Mouse (Mus musculus) hindbrain, embryonic 11.5 days (tissue): Measurements from ENCODE around the gene Usp37. TPM values are rescaled to one million over a fixed set of nuclear protein-coding genes. Genes with fewer than 3 reads are reported as not detected.

Source experiments
- ATAC-seq: fragments of 200-750 bp; cut with Nextera tagmentation; 2 replicates; pipeline ENCODE4 v1.8.0; 2017; ENCODE audit warnings: mild to moderate bottlenecking, moderate TSS enrichment, moderate library complexity; ENCODE audit not compliant: low FRiP score
- DNase-seq: peaks from one replicate; pipeline ENCODE4 v3.0.0-alpha.2; 2015; ENCODE audit warnings: low spot score
- H3K27ac ChIP-seq: fragments of 300-500 bp; sonication (generic); 2 replicates; pipeline ENCODE4 v1.5.1; 2014; ENCODE audit warnings: mild to moderate bottlenecking, low read depth, low read length
- H3K27me3 ChIP-seq: fragments of 300-500 bp; sonication (generic); 2 replicates; pipeline ENCODE4 v1.6.1; 2014; ENCODE audit warnings: mild to moderate bottlenecking, low read length, moderate library complexity, mixed read lengths; ENCODE audit not compliant: control insufficient read depth, insufficient read depth
- H3K36me3 ChIP-seq: fragments of 300-500 bp; sonication (generic); 2 replicates; pipeline ENCODE4 v1.6.1; 2014; ENCODE audit warnings: mild to moderate bottlenecking, low read length, moderate library complexity, mixed read lengths; ENCODE audit not compliant: control insufficient read depth, insufficient read depth
- H3K4me1 ChIP-seq: fragments of 300-500 bp; sonication (generic); replicated peaks from 2 replicates; pipeline ENCODE4 v1.6.1; 2014; ENCODE audit warnings: low read length, mixed read lengths; ENCODE audit not compliant: control insufficient read depth, insufficient read depth
- H3K4me2 ChIP-seq: fragments of 300-500 bp; sonication (generic); replicated peaks from 2 replicates; pipeline ENCODE4 v1.6.1; 2014; ENCODE audit warnings: mild to moderate bottlenecking, low read depth, low read length
- H3K4me3 ChIP-seq: fragments of 300-500 bp; sonication (generic); 2 replicates; pipeline ENCODE4 v1.5.1; 2014; ENCODE audit warnings: low read depth, low read length
- H3K9ac ChIP-seq: fragments of 300-500 bp; sonication (generic); 2 replicates; pipeline ENCODE4 v1.6.1; 2014; ENCODE audit warnings: low read depth, low read length
- H3K9me3 ChIP-seq: fragments of 300-500 bp; sonication (generic); 2 replicates; pipeline ENCODE4 v1.6.1; 2016; ENCODE audit warnings: low read length; ENCODE audit not compliant: control insufficient read depth
- WGBS: fragments of 180-500 bp; shearing (Covaris S2); extraction: QIAGEN DNeasy Blood & Tissue Kit; methylation state at CpG from one replicate; pipeline ENCODE4 v1.1.7; 2014; 5-methylcytosine and 5-hydroxymethylcytosine counted together
- polyA plus RNA-seq: library from polyadenylated mRNA; unstranded; fragments of >200 nt; fragmentation: Nextera tagmentation; extraction: Ambion mirVana; gene quantifications from 2 replicates; pipeline ENCODE4 v1.2.1, GENCODE M21; 2014

Gene Usp37
- polyA plus RNA-seq, 1 experiment from 2014 or later: 45.8 TPM

DNA sequence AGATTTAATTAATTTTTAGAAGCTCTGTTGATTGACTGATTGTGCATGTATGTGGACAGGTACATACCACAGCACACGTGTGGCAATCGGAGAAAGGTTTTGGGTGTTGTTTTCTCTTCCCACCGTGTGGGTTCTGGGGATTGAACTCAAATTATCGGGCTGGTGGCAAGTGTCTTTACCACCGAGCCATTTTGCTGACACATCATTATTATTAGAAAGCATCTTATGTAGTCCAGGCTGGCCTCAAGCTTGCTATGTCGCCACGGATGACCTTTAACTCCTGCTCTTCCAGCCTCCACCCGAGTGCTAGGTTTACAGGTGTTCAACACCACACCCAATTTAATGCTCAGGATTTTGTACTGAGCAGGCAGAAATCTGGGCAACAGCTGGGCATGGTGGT lies 131.4 kb downstream of the Usp37 start:
- ATAC-seq (no peak), DNase-seq (no peak)
- H3K36me3 ChIP-seq: no peaks in the 10 kb centered on the region
- no peak overlapping the region for H3K27ac ChIP-seq
- 85% methylated on average over 8 of the region's 8 CpGs for WGBS
- no peak overlapping the region for H3K4me3 ChIP-seq
- H3K4me2 ChIP-seq: no peak overlapping the region
- no peaks in the 10 kb centered on the region for H3K9me3 ChIP-seq
- H3K9ac ChIP-seq: no peak overlapping the region
- H3K4me1 ChIP-seq: no peaks in the 10 kb centered on the region
- H3K27me3 ChIP-seq: no peaks in the 10 kb centered on the region

DNA sequence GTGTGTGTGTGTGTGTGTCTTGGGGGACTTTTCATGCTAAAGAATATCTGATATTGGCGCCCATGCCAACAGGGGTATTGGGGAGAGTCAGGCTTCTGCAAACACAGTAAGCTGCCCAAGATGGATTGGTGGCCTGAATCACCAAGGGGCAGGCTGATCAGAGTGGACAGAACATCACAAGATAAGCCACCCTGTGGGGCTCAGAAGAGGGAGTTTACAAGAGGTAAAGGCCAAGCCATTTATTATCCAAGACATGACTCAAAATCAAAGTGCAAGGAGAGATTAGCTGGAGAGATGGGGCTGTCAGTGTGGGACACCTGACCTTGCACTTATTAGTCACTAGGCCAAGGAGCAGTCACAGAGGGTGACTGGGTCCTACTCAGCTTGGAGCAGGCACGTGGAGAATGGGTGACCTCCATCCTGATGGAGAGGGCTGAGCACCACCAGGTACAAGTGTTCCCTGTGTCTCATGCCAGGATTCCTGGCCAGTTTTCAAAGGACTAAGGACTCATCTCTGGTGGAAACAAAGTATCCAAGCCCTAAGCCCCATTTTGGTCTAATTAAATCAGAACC lies 132.2 kb downstream of the Usp37 start:
- Histone ChIP-seq H3K4me3 (no peak overlapping the region), H3K9ac (no peak overlapping the region), H3K9me3 (no peaks in the 10 kb centered on the region), H3K4me1 (no peaks in the 10 kb centered on the region), H3K27me3 (no peaks in the 10 kb centered on the region), H3K4me2 (no peak overlapping the region), H3K27ac (no peak overlapping the region), H3K36me3 (no peaks in the 10 kb centered on the region)
- 61% methylated on average over 2 of the region's 2 CpGs for WGBS
- DNase-seq (no peak), ATAC-seq (no peak)

DNA sequence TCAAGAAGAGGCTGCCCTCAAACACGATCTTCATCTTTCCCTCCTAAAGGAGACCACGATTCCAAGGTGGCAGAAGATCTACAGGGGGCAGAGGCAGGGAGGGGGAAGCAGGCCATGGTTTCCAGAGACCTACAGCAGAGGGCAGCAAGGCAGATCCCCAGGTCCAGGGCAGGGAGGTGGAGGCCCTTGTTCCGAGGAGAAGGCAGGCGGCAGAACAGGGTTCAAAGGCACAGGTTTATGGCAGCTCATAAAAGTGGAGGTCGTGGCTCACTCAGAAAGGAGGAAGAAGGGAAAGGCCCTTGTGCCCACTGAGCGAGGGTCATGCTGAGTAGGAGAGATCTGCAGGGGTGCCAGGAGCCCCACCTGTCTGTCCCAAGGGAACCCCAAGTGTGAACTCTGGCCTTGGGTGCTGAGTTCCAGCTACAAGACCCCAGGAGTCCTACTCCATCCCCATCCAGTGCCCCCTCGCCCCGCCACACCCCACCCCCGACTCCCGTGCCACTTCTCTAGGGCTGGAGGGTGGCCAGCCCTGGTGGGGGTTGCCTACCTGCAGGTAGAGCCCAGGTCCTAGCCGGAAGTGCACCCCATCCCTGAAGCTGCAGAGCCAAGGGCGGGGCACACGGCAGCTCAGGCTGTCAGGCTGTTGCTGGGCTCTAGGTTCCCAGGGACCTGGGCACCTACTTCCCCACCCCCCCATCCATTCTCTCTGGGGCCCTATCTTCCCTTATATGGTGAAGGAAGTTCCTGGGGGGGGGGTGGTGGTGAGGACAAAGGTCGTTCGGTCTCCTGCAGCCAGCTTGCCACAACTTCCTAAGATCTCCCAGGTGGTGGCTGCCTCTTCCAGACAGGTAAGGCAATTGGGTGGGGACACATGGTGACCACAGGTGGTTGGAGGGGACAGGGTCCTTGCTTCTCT lies 135.2 kb downstream of the Usp37 start, which contains the start of gene Vil1:
TSS of gene Vil1 (plus strand) at position 788 of the 916 bp plus-strand sequence.
- Histone ChIP-seq H3K4me1 (no peaks in the 10 kb centered on the region), H3K9me3 (no peaks in the 10 kb centered on the region), H3K27ac (no peak within 1 kb of the TSS), H3K4me2 (no peak within 1 kb of the TSS), H3K9ac (no peak within 1 kb of the TSS), H3K27me3 (no peaks in the 10 kb centered on the region), H3K36me3 (no peaks in the 10 kb centered on the region), H3K4me3 (no peak within 1 kb of the TSS)
- ATAC-seq (no peak), DNase-seq (no peak)
- 60% methylated on average over 15 of the region's 15 CpGs for WGBS

DNA sequence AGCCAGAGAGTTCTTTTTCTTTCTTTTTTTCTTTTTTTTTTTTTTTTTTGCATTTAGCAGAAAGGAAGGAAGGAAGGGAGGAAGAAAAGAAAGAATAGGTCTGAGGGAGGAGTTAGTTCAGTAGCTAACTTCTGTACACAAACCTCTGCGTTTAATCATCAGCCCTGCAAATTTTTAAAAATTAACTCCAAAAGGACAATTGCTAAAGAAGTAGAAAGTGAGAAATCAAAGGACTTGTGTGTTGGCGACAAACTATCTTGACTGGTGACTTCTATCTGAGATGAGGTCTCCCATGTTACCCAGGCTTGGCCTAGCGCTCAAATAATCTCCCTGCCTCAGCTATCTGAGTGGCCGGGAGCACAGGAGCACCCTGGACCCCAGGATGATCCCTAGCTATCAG lies 139.9 kb downstream of the Usp37 start:
- no peaks in the 10 kb centered on the region for H3K36me3 ChIP-seq
- no peak overlapping the region for H3K9ac ChIP-seq
- H3K4me3 ChIP-seq: no peak overlapping the region
- DNase-seq: no peak
- H3K27me3 ChIP-seq: no peaks in the 10 kb centered on the region
- H3K27ac ChIP-seq: no peak overlapping the region
- no peak for ATAC-seq
- H3K4me2 ChIP-seq: no peak overlapping the region
- no peaks in the 10 kb centered on the region for H3K9me3 ChIP-seq
- H3K4me1 ChIP-seq: no peaks in the 10 kb centered on the region
- WGBS: 93% methylated on average over 4 of the region's 4 CpGs

DNA sequence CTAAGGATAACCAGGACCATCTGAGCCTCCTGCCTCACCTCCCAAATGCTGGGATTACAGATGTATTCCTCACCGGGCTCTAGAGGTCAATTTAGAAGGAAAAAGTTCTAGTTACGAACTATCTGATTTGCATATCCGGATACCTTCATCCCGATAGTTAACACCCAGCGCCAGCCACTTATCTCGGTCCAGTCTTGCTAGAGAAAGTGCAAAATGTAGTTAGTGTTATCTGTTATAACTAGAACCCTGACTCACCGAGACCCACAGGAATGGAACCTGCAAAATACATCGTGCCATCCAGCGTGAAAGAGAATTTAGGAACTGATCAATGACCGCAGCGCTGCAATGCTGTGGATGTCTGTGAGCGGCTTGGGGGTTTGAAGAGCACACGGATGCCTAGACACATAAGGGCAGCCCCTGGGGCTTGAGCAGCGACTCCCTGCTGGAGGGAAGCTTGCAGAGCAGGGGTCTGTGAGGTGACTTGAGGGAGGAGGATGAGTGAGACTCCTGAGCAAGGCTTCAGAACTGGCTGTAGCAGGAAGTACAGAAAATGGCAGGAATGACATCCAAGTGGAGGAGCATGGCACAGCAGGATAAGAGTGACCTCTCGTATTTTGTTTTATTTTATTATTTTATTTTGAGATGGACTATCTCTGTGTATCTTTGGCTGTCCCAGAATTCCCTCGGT lies 142.9 kb downstream of the Usp37 start:
- DNase-seq (no peak), ATAC-seq (no peak)
- H3K4me2 ChIP-seq: no peak overlapping the region
- H3K27me3 ChIP-seq: no peaks in the 10 kb centered on the region
- no peaks in the 10 kb centered on the region for H3K36me3 ChIP-seq
- H3K9me3 ChIP-seq: no peaks in the 10 kb centered on the region
- 56% methylated on average over 16 of the region's 16 CpGs for WGBS
- no peak overlapping the region for H3K9ac ChIP-seq
- no peak overlapping the region for H3K4me3 ChIP-seq
- H3K4me1 ChIP-seq: no peaks in the 10 kb centered on the region
- H3K27ac ChIP-seq: no peak overlapping the region

DNA sequence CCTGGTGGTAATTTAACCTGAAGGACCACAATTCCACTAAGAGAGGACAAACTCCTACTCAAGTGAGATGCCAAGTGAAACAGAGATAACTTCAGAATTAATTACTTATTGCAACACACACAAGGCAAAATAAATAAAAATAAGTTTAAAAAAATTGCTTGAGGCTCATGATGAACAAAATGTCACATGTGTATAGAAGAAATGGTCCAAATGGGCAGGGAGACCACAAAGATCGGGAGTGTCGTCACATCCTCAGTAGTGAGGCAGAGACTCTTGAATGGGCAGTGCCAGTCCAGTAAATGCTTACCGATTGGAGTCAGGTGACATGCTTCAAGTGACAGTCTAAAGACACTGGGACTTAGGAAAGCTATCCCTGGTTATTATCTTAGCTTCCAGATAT lies 143.6 kb downstream of the Usp37 start:
- DNase-seq: no peak
- no peak overlapping the region for H3K27ac ChIP-seq
- H3K4me2 ChIP-seq: no peak overlapping the region
- no peaks in the 10 kb centered on the region for H3K27me3 ChIP-seq
- 83% methylated on average over 3 of the region's 3 CpGs for WGBS
- no peaks in the 10 kb centered on the region for H3K4me1 ChIP-seq
- ATAC-seq: no peak
- no peaks in the 10 kb centered on the region for H3K9me3 ChIP-seq
- H3K36me3 ChIP-seq: no peaks in the 10 kb centered on the region
- no peak overlapping the region for H3K9ac ChIP-seq
- no peak overlapping the region for H3K4me3 ChIP-seq

DNA sequence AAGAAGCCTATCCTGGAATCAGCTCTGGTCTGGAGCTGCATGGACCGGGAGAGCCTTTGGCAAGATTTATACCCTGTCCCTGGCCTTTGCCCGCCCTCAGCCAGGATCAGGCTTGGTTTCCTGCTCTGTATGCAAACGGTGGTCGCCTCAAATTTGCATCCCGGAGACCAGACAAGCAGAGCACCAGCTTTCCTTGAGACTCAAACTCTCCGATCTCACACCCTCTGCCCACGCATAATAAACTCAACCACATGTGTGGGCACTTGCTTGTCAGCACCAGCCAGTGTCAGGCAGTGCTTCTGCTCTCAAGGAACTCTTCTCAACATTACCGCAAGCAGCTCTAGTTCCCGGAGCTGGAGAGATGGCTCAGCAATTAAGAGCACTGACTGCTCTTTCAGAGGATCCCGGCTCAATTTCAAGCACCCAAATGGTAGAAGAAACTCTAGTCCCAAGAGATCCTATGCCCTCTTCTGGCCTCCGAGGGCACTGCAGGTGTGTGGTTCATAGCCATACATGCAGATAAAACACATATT lies 146.1 kb downstream of the Usp37 start:
- WGBS: 7% methylated on average over 11 of the region's 11 CpGs
- H3K27me3 ChIP-seq: no peaks in the 10 kb centered on the region
- H3K9ac ChIP-seq: peak overlapping the region; percentile 29; the same call in 1 of the 2 replicates
- ATAC-seq (no peak; the same call in 1 of the 2 replicates), DNase-seq (peak; percentile 78)
- H3K27ac ChIP-seq: peak overlapping the region; percentile 48
- peak overlapping the region; percentile 67 for H3K4me2 ChIP-seq
- peaks cover under 1% of the 10 kb centered on the region; the same call in 1 of the 2 replicates for H3K4me1 ChIP-seq
- no peaks in the 10 kb centered on the region for H3K9me3 ChIP-seq
- H3K4me3 ChIP-seq: peak overlapping the region; percentile 32
- peaks cover 2% of the 10 kb centered on the region; the same call in 1 of the 2 replicates for H3K36me3 ChIP-seq

DNA sequence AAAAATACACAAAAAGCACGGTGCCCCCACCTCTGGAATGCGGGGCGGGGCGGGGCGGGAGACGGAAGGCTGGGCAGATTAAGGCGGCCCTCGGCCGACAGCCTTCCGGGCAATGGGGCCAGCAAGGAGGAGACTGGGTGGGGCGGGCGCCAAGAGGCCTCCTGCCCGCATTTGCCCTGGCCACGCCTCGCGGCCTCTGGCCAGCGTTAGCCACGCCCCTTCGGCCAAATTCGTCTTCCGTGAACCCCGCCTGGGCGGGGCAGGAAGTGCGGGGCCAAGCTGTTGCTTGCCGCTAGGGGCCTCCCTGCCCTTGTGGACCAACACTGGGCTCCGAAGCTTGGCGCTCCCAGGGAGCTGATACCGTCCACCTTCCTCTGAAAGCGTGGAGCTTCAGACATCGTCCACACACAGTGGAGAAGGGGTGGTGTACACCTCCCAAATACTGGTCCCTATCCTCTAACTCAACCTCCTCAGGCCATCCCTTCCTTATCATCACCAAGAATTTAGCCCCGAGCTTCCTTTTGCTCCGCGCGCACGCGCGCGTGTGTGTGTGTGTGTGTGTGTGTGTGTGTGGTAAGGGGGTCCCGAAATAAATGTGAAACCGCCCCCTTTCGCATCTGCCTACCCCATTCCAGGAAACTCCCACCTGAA lies 146.7 kb downstream of the Usp37 start:
- 0% methylated on average over 41 of the region's 41 CpGs for WGBS
- peak overlapping the region; percentile 48 for H3K27ac ChIP-seq
- peak; percentile 89 for ATAC-seq

More for the DNA sequence above, 146.7 kb downstream of the Usp37 start:
- Histone ChIP-seq H3K9me3 (no peaks in the 10 kb centered on the region), H3K4me3 (peak overlapping the region; percentile 32), H3K36me3 (peaks cover 2% of the 10 kb centered on the region; the same call in 1 of the 2 replicates), H3K4me1 (peaks cover 3% of the 10 kb centered on the region; the same call in 1 of the 2 replicates), H3K4me2 (peak overlapping the region; percentile 67), H3K27me3 (no peaks in the 10 kb centered on the region), H3K9ac (peak overlapping the region; percentile 29; the same call in 1 of the 2 replicates)
- peak; percentile 97 for DNase-seq
